Mouse (Mus musculus): ENCODE measurements around the gene Gpha2. TPM values are rescaled to one million over a fixed set of nuclear protein-coding genes. Genes with fewer than 3 reads are reported as not detected.

Gene Gpha2
- not detected in 2 replicates for polyA plus RNA-seq (2012; ENCODE audit: low replicate concordance)

DNA sequence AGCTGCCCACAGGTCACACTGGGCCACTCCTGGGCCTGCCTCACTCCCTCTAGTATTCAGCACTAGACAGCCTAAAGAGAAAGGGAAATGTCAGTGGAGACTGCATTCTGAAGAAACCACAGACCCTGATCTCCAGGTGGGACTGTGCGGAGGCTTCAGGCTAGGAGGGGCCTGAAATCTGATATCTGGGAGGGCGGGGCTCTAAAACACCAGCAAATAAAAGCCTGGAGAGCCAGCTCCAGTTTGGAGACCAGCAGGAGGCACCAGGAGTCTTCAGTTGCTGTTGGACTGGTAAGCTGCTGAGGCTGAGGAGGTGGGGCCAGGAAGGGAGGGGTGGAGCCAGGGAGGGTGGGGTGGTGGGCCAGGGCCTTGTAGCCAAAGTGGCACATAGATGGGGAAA lies at the start of gene Gpha2:
TSS of gene Gpha2 (plus strand) at position 246 of the 400 bp plus-strand sequence.

DNA sequence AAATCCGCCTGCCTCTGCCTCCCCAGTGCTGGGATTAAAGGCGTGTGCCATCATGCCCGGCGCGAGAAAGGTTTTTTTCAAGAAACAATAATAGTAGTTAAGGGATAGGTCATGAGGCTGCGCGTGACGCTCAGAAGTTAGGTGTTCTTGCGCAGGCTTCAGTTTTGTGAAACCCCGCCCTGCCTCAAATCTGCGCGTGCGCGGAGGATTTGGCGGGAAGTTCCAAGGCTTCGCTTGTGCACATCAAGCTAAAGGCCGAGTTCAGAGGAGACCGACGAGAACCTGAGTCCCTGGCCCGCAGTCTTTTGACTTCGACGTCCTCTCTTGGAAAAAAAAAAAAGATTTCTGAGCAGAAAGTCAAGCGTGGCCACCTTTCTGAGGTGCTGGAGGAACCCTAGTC lies 42.0 kb upstream of the Gpha2 start, which contains the start of gene Majin:
TSS of gene Majin (plus strand) at position 258 of the 400 bp plus-strand sequence.

DNA sequence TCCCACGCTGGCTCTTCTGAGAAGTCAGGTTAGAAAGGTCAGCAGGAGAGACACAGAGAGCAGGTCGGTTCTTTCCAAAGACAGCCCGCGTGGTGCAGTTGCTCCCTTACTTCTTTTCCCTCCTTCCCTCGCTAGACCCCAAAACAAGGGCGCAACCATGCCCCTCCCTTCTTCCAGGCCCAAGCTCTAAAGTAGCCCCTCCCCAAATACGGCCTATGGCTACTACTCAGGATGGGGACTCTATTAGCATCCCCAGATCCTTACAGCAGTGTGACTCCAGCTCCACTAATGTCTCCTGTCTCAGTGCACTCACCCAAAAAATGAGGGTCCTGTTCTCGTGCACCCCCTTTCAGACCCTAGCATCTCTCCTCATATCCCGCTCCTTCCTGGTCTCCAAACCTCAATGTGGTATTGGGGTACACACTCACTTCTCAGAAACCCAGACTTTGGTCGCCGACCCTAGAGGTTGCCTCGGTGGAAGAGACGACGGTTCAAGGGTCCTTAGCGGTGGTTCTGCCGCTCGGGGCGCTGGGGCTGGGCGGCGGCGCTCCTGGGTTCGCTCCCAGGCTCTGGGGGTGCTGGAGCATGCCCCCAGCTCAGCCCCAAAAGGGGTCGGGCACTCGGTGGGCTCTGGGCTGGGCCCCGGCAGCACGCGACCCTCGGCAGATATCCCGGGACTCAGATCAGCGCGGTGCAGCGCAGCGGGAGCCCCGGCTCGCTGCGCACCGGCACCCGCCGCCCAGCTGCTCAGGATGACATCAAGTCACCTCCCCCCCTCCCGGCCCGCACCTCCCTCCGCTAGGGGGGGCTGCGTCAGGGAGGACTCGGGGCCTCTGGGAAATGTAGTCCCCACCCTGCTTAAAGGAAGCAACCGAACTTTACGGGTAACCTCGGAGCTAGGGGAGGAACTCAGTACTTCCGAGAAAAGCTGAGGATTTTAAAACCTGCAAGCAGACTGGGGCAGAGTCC lies 9.2 kb downstream of the Gpha2 start, which contains the start of gene Ppp2r5b:
TSS of gene Ppp2r5b (minus strand) at position 789 of the 969 bp plus-strand sequence.

GRCm38 (mm10) chr19:6241274-6242107 lies 15.3 kb downstream of the Gpha2 start, which contains the start of gene Atg2a:
Atg2a (plus strand) TSS chr19:6241668.

DNA sequence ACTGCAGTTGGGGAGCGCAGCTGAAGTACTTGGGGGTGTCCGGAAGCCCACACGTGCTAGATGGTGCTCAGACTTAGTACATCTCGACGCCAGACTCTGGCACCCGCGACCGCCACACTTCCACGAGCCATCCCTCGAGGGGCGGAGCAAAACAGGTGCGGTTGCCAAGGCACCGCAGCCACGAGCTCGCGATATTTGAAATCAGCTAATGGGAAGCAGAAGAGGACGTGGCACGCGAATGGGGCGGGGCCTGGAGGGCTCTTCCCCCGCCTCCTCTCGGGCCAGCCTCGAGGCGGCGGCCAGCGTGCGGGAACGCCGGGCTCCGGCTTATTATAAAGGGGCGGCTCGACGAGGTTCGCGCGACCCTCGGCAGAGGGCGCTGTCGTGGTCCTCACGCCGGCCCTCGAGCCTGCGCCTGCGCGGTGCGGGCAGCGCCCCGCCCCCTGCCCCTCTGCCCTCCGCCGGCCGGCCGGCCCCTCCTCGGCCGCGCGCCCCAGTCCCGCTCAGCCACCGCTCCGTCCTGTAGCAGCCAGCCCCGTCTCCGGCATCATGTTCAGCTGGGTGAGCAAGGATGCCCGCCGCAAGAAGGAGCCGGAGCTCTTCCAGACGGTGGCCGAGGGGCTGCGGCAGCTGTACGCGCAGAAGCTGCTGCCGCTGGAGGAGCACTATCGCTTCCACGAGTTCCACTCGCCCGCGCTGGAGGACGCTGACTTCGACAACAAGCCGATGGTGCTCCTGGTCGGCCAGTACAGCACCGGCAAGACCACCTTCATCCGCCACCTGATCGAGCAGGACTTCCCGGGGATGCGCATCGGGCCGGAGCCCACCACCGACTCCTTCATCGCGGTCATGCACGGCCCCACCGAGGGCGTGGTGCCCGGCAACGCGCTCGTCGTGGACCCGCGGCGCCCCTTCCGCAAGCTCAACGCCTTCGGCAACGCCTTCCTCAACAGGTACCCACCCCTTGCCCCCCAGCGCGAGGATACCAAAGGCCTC lies 50.5 kb downstream of the Gpha2 start, which contains the start of gene Ehd1:
TSS of gene Ehd1 (plus strand) at position 300 of the 996 bp plus-strand sequence.

Other genes starting within 250 kb of the Gpha2 start
- not detected in 2 replicates for gene Slc22a20, start 240.2 kb upstream of the Gpha2 start, polyA plus RNA-seq (2012; ENCODE audit: low replicate concordance)
- gene Capn1, start 210.5 kb upstream of the Gpha2 start, polyA plus RNA-seq (2012; ENCODE audit: low replicate concordance), result 74.6 and 291 TPM in 2 replicates
- gene Syvn1, start 179.8 kb upstream of the Gpha2 start, polyA plus RNA-seq (2012; ENCODE audit: low replicate concordance), result 304 and 363 TPM in 2 replicates
- gene Mrpl49, start 168.6 kb upstream of the Gpha2 start, polyA plus RNA-seq (2012; ENCODE audit: low replicate concordance), result 36.6 and 41.0 TPM in 2 replicates
- 2,048 and 2,675 TPM in 2 replicates for gene Fau, start 168.5 kb upstream of the Gpha2 start, polyA plus RNA-seq (2012; ENCODE audit: low replicate concordance)
- 70.2 and 84.6 TPM in 2 replicates for gene Znhit2, start 165.2 kb upstream of the Gpha2 start, polyA plus RNA-seq (2012; ENCODE audit: low replicate concordance)
- 15.8 and 19.5 TPM in 2 replicates for gene Tm7sf2, start 158.0 kb upstream of the Gpha2 start, polyA plus RNA-seq (2012; ENCODE audit: low replicate concordance)
- gene Vps51, start 149.1 kb upstream of the Gpha2 start, polyA plus RNA-seq (2012; ENCODE audit: low replicate concordance), result 35.5 and 99.7 TPM in 2 replicates
- gene Tmem262, start 146.3 kb upstream of the Gpha2 start, polyA plus RNA-seq (2012; ENCODE audit: low replicate concordance), result not detected in 2 replicates
- gene Gm28374, start 144.1 kb upstream of the Gpha2 start, polyA plus RNA-seq (2012; ENCODE audit: low replicate concordance), result 0.28 and 0.30 TPM in 2 replicates
- 50.1 and 66.4 TPM in 2 replicates for gene Zfpl1, start 141.4 kb upstream of the Gpha2 start, polyA plus RNA-seq (2012; ENCODE audit: low replicate concordance)
- gene Cdca5, start 141.4 kb upstream of the Gpha2 start, polyA plus RNA-seq (2012; ENCODE audit: low replicate concordance), result 7.7 and 8.7 TPM in 2 replicates
- 3.5 and 18.8 TPM in 2 replicates for gene AC131692.1, start 132.0 kb upstream of the Gpha2 start, polyA plus RNA-seq (2012; ENCODE audit: low replicate concordance)
- gene Naaladl1, start 120.6 kb upstream of the Gpha2 start, polyA plus RNA-seq (2012; ENCODE audit: low replicate concordance), result 0.20 and 0.93 TPM in 2 replicates
- gene Sac3d1, start 107.7 kb upstream of the Gpha2 start, polyA plus RNA-seq (2012; ENCODE audit: low replicate concordance), result 87.4 and 104 TPM in 2 replicates
- 197 and 367 TPM in 2 replicates for gene Snx15, start 98.1 kb upstream of the Gpha2 start, polyA plus RNA-seq (2012; ENCODE audit: low replicate concordance)
- 0.21 and 2.0 TPM in 2 replicates for gene Batf2, start 85.4 kb upstream of the Gpha2 start, polyA plus RNA-seq (2012; ENCODE audit: low replicate concordance)
- gene Arl2, start 84.8 kb upstream of the Gpha2 start, polyA plus RNA-seq (2012; ENCODE audit: low replicate concordance), result 33.5 and 55.6 TPM in 2 replicates
- not detected in 2 replicates for gene Majin, start 42.0 kb upstream of the Gpha2 start, polyA plus RNA-seq (2012; ENCODE audit: low replicate concordance)
- 283 and 355 TPM in 2 replicates for gene Ppp2r5b, start 9.5 kb downstream of the Gpha2 start, polyA plus RNA-seq (2012; ENCODE audit: low replicate concordance)
- gene Atg2a, start 15.3 kb downstream of the Gpha2 start, polyA plus RNA-seq (2012; ENCODE audit: low replicate concordance), result 79.9 and 150 TPM in 2 replicates
- gene Ehd1, start 50.3 kb downstream of the Gpha2 start, polyA plus RNA-seq (2012; ENCODE audit: low replicate concordance), result 333 and 398 TPM in 2 replicates
- 12.1 and 13.6 TPM in 2 replicates for gene Cdc42bpg, start 80.1 kb downstream of the Gpha2 start, polyA plus RNA-seq (2012; ENCODE audit: low replicate concordance)
- gene Men1, start 108.6 kb downstream of the Gpha2 start, polyA plus RNA-seq (2012; ENCODE audit: low replicate concordance), result 279 and 329 TPM in 2 replicates
- gene Map4k2, start 114.8 kb downstream of the Gpha2 start, polyA plus RNA-seq (2012; ENCODE audit: low replicate concordance), result 79.8 and 117 TPM in 2 replicates
- gene Sf1, start 137.3 kb downstream of the Gpha2 start, polyA plus RNA-seq (2012; ENCODE audit: low replicate concordance), result 2,065 and 3,877 TPM in 2 replicates
- 0.40 and 0.41 TPM in 2 replicates for gene Pygm, start 158.0 kb downstream of the Gpha2 start, polyA plus RNA-seq (2012; ENCODE audit: low replicate concordance)
- gene Rasgrp2, start 173.0 kb downstream of the Gpha2 start, polyA plus RNA-seq (2012; ENCODE audit: low replicate concordance), result 50.7 and 61.7 TPM in 2 replicates
- gene Nrxn2, start 192.4 kb downstream of the Gpha2 start, polyA plus RNA-seq (2012; ENCODE audit: low replicate concordance), result 1.2 and 4.3 TPM in 2 replicates

All from leukemia stem cell, adult 10-12 weeks (primary cell).